Mouse (Mus musculus): Measurements from ENCODE around the gene Clstn3.
A peak's percentile ranks its signal among the peaks of the same experiment; 100 is the strongest.
"Not testable (repeated sequence)": the region's sequence is repeated elsewhere in the genome, so short reads cannot be mapped to it uniquely, and the experiment has no call there.

Gene Clstn3

GRCm38 (mm10) chr6:124479573-124479930 lies 15.0 kb upstream of the Clstn3 start:
- no peak for DNase-seq (ENCODE audit: low read depth)

GRCm38 (mm10) chr6:124478874-124479572 lies 14.4 kb upstream of the Clstn3 start:
- DNase-seq (ENCODE audit: low read depth): no peak

GRCm38 (mm10) chr6:124477922-124478651 lies 13.5 kb upstream of the Clstn3 start:
- DNase-seq (ENCODE audit: low read depth): peak; percentile 10

- no peak for DNase-seq (ENCODE audit: low read depth)
These were observed 12.6 kb upstream of the Clstn3 start for GRCm38 (mm10) chr6:124477221-124477655.

GRCm38 (mm10) chr6:124476796-124477195 lies 12.2 kb upstream of the Clstn3 start:
- DNase-seq (ENCODE audit: low read depth): no peak

GRCm38 (mm10) chr6:124476216-124476615 lies 11.6 kb upstream of the Clstn3 start:
- no peak for DNase-seq (ENCODE audit: low read depth)

- DNase-seq (ENCODE audit: low read depth): not testable (repeated sequence)
These were observed 10.9 kb upstream of the Clstn3 start for GRCm38 (mm10) chr6:124475335-124476075.

GRCm38 (mm10) chr6:124474621-124475020 lies 10.0 kb upstream of the Clstn3 start:
- DNase-seq (ENCODE audit: low read depth): no peak

- DNase-seq (ENCODE audit: low read depth): peak; percentile 20
These were observed 8.2 kb upstream of the Clstn3 start for GRCm38 (mm10) chr6:124472801-124473200.

- DNase-seq (ENCODE audit: low read depth): not testable (repeated sequence)
These were observed 7.4 kb upstream of the Clstn3 start for GRCm38 (mm10) chr6:124471783-124472638.

GRCm38 (mm10) chr6:124471121-124471520 lies 6.5 kb upstream of the Clstn3 start:
- no peak for DNase-seq (ENCODE audit: low read depth)

- DNase-seq (ENCODE audit: low read depth): no peak
These were observed 1.1 kb upstream of the Clstn3 start for GRCm38 (mm10) chr6:124465729-124466128.

- no peak for DNase-seq (ENCODE audit: low read depth)
These were observed 705 bp upstream of the Clstn3 start for GRCm38 (mm10) chr6:124465299-124465698.

- DNase-seq (ENCODE audit: low read depth): no peak
These were observed 708 bp downstream of the Clstn3 start for GRCm38 (mm10) chr6:124463881-124464291.

- no peak for DNase-seq (ENCODE audit: low read depth)
These were observed 5.2 kb downstream of the Clstn3 start for GRCm38 (mm10) chr6:124459388-124459787.

- no peak for DNase-seq (ENCODE audit: low read depth)
These were observed 6.1 kb downstream of the Clstn3 start for GRCm38 (mm10) chr6:124458505-124458904.

- no peak for DNase-seq (ENCODE audit: low read depth)
These were observed 6.8 kb downstream of the Clstn3 start for GRCm38 (mm10) chr6:124457827-124458226.

- DNase-seq (ENCODE audit: low read depth): no peak
These were observed 8.4 kb downstream of the Clstn3 start for GRCm38 (mm10) chr6:124456243-124456642.

- no peak for DNase-seq (ENCODE audit: low read depth)
These were observed 10.8 kb downstream of the Clstn3 start for GRCm38 (mm10) chr6:124453756-124454155.

- no peak for DNase-seq (ENCODE audit: low read depth)
These were observed 12.6 kb downstream of the Clstn3 start for GRCm38 (mm10) chr6:124451995-124452394.

- DNase-seq (ENCODE audit: low read depth): no peak
These were observed 14.8 kb downstream of the Clstn3 start for GRCm38 (mm10) chr6:124449668-124450383.

Data from induced T-regulatory cell, adult 2 months (primary cell).